Mouse (Mus musculus) naive thymus-derived CD4-positive, alpha-beta T cell, adult 2 months (primary cell): ENCODE measurements around the gene 1110032F04Rik.
A peak's percentile ranks its signal among the peaks of the same experiment; 100 is the strongest.
"Not testable (repeated sequence)": the region's sequence is repeated elsewhere in the genome, so short reads cannot be mapped to it uniquely, and the experiment has no call there.

Experiments used
- DNase-seq: peaks from one replicate; pipeline ENCODE4 v3.0.0-alpha.2; 2011; ENCODE audit warnings: low read depth

1110032F04Rik gene

DNA sequence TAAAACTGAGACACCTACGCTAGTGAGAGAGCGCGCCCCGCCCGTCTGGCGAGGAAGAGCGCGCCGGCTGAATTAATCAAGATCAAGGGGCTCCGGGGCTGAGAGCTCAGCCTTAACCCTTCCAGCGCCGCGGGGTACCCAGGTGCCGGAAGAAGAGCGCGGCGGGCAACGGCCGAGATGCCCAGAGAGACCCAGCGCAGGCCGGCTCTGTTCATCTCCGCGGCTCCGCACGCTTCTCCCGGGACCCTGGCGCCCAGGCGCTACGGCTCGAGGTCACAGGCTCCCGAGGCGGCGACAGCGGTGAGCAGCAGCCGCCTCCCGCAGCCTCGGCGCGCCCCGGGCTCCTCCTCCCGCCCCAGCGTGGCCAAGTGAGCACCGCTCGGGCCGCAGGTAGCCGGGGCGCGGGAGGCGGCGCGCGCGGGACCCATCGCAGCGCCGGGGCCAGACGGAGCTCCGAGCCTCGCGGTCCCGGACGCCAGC lies at the start of gene 1110032F04Rik:
TSS of gene 1110032F04Rik (plus strand) at position 376 of the 480 bp plus-strand sequence.
- DNase-seq = peak; percentile 57

GRCm38 (mm10) chr3:68821406-68821805 lies 48.0 kb upstream of the 1110032F04Rik start:
- DNase-seq = no peak

- no peak for DNase-seq
These were observed 47.5 kb upstream of the 1110032F04Rik start for GRCm38 (mm10) chr3:68821926-68822341.

DNA sequence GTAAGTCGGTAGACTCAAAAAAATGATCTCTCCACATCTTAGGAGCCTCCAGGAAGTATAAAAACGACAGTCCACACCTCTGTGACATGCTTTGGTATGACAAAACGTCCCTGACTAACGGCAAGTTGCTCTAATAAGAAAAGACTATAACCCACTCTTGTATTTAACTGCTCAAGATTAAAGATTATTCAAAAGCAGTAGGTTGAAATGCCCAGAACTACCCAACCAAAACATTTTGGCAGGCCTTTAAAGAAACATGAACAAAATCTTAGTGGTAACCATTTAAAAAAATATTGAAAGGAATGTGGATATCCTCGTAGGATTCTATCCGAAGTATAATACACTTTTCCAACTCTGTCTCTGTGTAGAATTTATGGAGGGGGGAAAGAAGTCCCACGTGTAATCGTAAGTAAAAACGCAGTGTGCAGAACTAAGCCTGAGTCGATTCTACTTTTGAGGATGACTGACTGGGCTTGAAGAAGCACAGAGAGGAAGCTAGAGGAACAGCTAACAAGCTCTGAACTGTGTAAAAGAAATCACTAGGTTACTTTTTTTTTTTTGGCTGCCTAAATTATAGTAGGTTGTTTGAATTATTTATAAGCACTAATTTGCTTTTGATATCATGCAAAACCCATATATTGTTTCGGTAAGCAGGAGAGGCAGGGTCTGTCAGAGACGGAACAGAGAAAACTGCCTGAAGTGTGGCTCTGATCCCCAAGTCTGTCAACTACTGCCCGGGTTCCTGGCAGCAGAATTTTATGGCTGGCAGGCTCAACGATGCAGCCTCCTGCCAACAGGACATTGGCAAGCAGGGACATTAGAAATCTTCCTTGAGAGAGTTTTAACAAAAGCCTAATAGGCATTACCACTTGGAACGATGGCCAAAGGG lies 45.3 kb upstream of the 1110032F04Rik start:
- no peak for DNase-seq

- no peak for DNase-seq
These were observed 44.7 kb upstream of the 1110032F04Rik start for GRCm38 (mm10) chr3:68824765-68825090.

DNA sequence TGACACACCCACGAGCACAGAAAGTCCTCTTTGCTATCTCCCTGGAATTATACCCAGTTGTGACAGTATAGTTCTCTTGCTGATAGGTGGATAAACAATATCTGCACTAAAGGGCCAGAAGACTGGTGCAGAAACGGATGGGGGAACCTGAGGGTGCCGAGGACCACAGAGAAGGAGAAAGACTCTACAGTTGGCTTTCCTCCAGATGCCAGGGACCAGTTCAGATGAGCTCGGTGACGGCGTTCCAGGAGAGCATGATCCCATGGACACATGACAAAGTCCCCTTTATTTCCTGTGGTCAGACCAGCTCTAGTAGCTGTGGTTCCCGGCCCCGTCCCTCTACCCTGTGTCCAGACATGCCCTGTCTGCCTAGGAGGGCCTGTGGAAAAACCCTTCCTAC lies 44.2 kb upstream of the 1110032F04Rik start:
- no peak for DNase-seq

DNA sequence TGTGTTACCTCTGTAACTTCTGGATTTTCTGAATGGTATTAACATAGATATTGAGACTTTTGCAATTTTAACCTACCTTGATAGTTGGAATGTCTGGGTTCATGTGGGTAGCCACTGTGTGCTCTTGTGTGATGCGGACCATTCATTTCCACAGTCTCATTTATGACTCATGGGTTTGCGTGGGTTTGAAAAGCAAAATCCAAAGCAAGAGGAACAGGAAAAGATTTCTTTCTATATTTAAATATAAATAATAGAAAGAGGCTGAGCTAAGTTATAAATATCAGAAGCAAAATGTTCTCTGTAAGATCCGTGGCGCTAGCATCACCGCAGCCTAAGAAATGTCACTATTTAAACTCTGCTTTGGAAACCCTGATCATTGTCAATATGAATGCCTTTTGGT lies 41.7 kb upstream of the 1110032F04Rik start:
- no peak for DNase-seq

DNA sequence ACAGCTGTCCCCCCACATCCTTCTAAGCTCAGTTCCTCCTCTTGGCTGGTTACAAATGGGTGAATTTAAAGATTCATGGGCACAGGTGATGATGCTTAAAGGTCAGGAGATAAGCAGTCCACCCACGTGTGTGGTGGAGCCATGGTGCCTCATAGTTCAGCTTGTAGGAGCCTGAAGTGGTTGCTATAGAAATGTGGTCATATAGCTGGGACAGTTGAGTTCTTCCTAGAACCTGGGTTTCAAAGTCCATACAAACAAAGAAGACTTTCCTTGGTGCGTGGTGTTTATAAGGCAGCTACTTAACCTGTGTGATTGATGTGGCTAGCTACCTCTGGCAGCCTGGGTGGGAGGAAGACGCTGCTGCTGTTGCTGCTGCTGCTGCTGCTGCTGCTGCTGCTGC lies 39.4 kb upstream of the 1110032F04Rik start:
- peak; percentile 53 for DNase-seq

DNA sequence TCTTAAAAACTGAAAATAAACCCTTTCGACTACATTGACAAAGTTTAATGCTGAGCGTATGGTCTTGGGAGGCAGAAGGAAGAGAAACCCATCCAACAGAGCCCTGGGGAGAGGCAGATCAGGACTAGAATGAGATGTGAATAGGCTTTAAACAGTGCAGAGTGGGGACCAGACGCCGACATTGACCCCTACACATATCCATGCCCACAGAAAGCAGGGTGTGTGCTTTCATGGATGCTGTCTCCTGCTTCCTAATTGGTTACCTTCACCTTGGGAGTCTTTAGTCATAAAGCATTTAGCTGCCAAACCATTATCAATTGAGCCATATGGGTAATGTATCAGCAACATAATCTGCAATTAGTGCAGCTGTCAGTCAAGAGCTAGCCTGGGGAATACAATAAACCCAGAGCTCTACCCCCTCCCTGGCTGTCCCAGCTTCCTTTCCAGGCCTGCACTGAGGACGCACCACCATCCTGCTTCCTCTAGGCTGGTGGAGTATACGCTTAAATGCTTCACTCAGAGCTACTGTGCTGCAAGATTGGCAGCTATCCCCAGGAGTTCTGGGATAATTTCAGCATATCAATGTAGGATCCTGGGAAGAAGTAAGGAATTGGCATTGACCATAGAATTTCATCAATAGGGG lies 32.4 kb upstream of the 1110032F04Rik start:
- no peak for DNase-seq

- DNase-seq = no peak
These were observed 29.2 kb upstream of the 1110032F04Rik start for GRCm38 (mm10) chr3:68840206-68840605.

DNA sequence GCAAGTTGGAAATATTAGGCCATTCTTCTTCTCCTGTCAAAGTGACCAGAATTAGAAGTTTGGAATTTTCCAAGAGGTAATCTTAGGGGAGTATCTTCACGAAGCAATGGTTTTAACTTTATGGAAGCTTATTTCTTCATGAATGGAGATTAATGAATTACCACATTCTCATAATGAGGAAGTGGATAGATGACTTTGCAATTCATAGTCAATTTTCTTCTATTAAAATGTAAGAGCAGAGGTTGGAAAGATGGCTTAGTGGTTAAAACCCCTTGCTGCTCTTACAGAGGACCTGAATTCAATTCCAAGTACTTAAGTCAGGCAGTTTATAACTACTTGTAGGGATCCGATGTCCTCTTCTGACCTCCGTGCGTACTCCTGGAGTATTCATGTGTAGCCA lies 25.4 kb upstream of the 1110032F04Rik start:
- no peak for DNase-seq

DNA sequence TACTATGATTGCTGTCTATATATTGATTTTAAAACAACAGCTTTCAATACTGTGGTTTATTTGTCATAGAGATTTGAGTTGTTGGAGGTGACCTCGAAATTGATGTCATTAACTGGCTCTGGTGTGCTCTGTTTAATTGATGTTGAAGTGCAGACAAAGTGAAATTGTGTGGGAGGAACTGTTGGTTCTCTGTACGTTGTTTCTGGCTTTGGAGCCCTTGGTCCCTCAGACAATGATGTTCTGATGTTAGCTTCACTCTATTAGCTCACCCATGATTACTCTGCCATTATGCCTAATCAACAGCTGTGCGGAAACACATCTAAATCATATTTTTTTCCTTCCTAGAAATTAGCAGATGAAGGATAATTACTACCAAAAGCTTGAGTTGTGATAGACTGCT lies 21.1 kb upstream of the 1110032F04Rik start:
- no peak for DNase-seq

DNA sequence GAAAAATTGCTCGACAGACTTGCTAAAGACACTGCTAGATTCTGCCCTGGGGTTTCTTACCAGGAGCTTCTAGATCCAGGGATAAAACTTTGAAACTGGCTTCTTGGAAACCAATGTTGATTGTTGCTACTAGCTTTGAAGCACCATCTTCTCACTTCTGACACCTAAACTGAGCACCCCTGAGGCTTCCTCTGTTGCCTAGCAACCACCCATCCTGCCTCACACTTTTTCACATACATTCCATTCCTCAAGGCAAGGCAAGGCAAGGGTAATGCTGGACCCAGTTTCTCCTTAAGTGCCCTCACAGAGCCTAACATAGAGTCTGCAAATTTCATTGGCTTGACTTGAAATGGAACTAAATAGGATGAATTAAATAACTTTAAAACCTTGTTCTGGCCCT lies 17.0 kb upstream of the 1110032F04Rik start:
- no peak for DNase-seq

DNA sequence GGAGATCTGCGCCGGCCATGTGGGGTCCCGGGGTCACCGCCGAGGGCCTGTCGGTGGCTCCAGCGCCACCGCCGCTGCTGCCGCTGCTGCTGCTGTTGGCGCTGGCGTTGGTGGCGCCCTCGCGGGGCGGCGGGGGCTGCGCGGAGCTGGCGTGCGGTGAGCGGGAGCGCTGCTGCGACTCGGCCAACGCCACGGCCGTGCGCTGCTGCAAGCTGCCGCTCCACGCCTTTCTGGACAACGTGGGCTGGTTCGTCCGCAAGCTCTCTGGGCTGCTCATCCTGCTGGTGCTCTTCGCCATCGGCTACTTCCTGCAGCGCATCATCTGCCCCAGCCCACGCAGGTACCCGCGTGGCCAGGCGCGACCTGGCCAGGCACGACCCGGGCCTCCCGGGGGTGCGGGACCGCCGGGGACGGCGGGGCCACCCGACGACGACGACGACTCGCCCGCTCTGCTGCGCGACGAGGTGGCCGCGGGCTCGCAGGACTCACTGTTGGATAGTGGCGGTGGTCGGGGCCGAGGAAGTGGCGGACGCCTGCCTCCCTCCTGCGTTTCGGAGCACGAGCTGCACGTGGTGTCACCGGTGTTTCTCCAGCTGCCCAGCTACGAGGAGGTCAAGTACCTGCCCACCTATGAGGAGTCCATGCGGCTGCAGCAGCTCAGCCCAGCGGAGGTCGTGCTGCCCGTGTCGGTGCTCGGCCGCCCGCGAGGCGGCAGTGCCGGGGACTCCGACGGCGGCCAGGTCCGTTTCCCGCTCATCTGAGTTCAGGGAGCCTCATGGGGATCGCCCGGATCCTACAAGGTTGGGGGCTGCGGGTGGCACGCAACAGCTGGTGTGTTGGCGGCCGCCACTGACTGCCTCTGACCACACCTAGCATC lies 543 bp downstream of the 1110032F04Rik start:
- DNase-seq = peak; percentile 69

DNA sequence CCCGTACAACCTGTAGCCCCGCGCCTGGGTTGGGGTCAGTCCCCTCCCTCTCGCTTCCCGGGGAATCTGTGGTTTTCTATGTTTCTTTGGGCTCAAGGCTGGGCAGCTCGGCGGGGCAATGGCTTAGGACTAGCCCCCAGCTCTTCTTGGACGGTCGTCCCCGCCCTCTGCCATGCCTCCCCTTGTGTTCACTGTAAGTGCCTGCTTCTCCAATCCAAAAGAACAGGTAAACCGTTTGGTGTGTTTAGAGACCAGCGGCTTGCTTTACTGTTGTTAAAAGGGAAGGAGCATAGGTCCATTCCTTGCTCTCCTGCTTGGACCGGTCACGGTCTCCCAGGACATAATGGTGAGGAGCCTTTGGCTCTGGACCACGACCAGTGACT lies 1.2 kb downstream of the 1110032F04Rik start:
- no peak for DNase-seq

DNA sequence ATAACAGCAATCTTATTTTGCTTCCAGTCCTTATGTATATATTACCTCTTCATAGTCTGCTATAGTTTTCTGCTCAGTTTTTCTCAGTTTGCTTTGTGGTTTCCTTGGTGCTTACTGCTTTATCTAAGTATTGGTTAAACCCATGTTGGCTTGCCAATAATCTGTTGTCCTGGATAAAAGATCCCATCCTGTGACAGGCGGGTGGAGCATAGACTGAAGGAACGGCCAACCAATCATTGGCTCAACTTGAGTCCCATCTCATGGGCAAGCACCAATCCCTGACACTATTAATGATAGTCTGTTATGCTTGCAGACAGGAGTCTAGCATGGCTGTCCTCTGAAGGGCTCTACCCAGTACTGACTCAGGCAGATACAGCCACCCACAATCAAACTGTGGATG lies 4.7 kb downstream of the 1110032F04Rik start:
- no peak for DNase-seq

- no peak for DNase-seq
These were observed 17.5 kb downstream of the 1110032F04Rik start for GRCm38 (mm10) chr3:68886845-68887244.

DNA sequence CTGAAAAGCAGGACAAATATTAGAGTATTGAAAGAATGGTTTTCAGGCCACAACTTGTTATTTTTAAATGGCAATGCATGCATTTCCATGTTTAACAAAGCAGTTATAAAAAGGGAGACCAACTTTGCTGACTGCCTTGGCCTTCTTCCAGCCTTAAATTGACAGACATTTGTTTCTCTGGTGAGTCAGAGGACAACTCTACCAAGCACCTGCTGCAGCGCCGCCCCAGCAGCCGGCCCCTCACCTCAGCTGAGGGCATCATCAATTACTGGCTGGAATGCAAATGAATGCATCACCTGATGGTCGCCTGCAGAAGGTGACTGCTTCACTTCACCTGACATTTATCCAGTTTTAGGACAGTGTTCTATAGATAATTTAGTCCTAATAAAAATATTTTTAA lies 26.0 kb downstream of the 1110032F04Rik start:
- no peak for DNase-seq

- no peak for DNase-seq
These were observed 27.8 kb downstream of the 1110032F04Rik start for GRCm38 (mm10) chr3:68897154-68897553.

DNA sequence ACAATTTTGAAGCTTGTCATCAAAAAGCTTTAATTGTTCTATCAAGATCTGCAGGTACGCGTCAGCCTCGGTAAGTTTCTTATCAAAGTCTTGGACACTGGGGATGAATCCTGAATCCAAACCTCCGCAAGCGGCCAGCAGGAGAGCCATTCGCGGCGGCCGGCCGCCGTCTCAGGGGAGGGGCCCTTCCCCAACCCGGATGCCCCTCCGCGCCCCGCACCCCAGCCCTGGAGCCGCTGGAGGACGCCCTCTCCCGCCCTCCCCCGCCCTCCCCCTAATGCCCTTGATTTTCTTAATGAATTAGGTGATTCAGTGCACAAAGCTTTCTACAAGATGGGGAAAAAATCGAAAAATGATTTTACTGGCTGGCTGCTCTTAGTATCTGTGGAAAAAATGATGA lies 33.2 kb downstream of the 1110032F04Rik start:
- DNase-seq = not testable (repeated sequence)

DNA sequence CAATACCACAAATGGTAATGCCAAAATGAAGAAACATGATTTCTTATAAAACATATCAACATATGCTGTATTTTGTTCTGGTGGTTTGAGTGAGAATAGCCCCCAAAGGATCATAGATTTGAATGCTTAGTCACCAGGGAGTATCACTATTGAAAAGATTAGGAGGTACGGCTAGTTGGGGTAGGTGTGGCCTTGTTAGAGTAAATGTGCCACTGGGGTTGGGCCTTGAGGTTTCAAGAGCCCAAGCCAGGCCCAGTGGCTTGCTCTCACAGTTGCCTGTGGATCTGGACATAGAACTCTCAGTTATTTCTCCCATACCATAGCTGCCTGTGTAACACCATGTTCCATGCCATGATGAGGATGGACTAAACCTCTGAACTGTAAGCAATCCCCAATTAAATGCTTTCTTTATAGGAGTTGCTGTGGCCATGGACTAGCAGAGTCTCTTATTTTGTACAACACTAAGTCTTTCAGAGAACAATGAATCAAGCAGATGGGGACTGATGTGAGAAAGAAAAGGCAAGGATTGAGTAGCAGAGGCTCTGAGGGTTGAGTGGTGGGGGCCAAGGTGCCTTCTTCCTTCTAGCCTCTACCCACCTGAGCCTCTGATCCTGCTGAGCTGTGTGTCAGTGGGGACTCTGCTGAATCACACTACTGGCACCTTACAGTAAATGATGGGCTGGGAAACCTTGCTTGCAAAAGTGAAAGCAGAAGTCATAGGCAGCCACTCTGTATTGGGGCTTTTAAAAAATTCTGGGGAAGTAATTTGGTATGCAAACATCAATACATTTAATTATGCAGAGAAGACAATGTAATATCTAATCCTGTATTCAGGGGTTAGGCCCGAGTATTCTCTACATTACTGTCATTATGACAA lies 35.8 kb downstream of the 1110032F04Rik start:
- no peak for DNase-seq
